Mouse (Mus musculus): ENCODE measurements around the gene Bach1. TPM values are rescaled to one million over a fixed set of nuclear protein-coding genes. Genes with fewer than 3 reads are reported as not detected.

The Bach1 gene
- total RNA-seq (2023), result 10 to 100 TPM; 29.5 to 30.3 TPM

DNA sequence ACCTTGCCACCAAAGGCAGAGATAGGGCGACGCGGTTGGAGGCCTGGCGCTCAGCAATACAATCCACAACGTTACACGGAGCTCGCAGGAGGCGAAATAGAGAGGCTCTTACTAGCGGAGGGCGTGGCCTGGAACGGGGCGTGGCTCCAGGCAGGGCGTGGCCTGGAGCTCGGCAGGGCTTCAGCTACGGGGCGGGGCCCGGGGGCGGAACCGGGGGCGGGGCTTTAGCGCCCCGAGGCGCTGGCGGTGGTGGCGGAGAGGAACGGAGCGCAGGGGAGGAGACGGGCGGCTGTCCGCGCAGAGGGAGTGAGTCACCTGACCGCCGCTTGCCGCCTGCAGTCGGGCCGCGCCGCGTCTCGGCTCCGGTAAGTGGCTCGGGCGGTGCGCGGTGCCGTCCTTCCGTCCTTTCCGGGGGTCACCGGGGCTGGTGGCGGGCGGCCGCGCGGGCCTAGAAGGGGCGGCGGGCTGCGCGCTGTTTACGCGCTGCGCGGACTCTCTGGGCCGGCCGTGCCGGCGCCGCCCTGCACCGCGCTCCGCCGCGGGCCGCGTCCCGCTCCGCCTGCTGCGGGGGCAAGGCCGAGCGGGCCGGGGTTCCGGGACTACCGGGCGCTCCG is at the start of gene Bach1:
Bach1 (plus strand) TSS at position 254 of the 614 bp plus-strand sequence.

Other genes with a start within 250 kb of the Bach1 start
- gene Usp16, start 244.2 kb upstream of the Bach1 start, total RNA-seq (2023), result 100 to 1,000 TPM; 108 to 137 TPM
- 100 to 1,000 TPM; 195 to 198 TPM for gene Cct8, start 203.1 kb upstream of the Bach1 start, total RNA-seq (2023)
- not detected for gene Map3k7cl, start 145.6 kb upstream of the Bach1 start, total RNA-seq (2023)

Data from T-cell, adult 66 days (primary cell).